Mouse (Mus musculus): ENCODE data around the gene Ush1g. TPM values are rescaled to one million over a fixed set of nuclear protein-coding genes. Genes with fewer than 3 reads are reported as not detected.

Ush1g gene
- not detected in 2 replicates for polyA plus RNA-seq (2012; ENCODE audit: insufficient read depth, insufficient read length, low replicate concordance, missing spikeins)

DNA sequence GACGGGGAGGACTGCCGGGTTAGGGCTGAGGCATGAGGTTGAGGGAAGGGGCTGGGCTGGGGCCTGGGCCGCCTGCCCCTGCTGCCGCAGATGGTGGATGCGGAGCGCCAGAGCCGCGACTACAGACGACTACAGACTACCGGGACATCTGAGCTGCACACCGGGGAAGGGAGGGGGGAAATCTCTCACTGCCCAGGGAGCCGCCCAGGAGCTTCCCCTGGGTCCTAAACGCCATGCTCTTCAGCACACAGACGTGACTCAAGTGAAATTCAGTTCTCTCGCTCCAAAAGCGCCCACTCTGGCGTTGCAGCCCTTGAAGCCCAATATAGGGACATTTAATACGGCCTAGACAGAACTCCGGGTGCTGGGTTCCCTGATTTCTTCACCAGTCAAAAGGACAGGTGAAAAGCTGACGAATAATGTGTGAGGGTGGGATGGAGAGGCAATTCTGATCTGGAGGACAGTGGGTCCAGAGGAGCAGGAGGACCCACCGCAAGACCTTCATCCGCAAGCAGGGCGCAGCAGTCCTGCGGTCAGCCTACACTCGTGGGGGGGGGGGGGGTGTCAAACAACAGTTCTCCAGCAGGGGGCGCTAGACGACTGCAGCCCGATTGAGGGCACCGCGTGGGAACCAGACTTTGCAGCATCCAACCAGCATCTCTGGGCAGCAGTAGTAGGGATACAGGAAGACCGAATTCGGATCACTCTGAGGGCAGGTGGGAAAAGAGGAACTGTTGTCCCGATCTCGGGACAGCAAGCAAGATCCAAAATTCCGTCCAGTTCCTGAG is at the start of gene Ush1g:
TSS of gene Ush1g (minus strand) at position 136 of the 788 bp plus-strand sequence.
- TF ChIP-seq POLR2A (IDR thresholded peaks at IDR 0.05; ENCODE audit: insufficient read depth, low read depth, low read length) (no peak), CTCF (IDR thresholded peaks at IDR 0.05; ENCODE audit: insufficient read depth, low read depth, low read length) (peak; percentile 88)
- WGBS = 6% methylated on average over 35 of the region's 35 CpGs

DNA sequence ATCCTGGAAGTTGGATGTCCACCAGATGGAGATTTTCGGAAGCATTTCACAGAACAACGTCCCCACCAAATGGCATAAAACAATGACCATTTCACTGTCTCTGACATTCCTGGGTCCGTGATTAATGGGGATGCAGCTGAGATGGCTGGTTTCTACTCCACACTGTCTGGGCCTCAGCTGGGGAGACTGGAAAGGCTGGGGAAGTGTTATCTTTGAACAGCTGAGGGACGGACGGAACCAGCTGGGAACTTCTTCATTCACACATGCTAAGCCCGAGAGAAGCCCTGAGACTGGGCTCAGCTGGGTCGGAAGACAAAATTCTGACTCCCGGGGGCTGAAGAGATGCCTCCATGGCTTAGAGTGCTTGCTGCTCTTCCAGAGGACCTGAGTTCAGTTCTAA is 49.5 kb upstream of the Ush1g start:
- Histone ChIP-seq H3K27ac (ENCODE audit: insufficient read depth, low read depth, low read length) (no peak overlapping the region), H3K4me1 (ENCODE audit: control insufficient read depth, insufficient read depth, low read length) (peaks cover 24% of the 10 kb centered on the region), H3K4me3 (ENCODE audit: insufficient read depth, low read depth, low read length) (no peak overlapping the region)
- WGBS = 84% methylated on average over 8 of the region's 8 CpGs
- TF ChIP-seq CTCF (IDR thresholded peaks at IDR 0.05; ENCODE audit: insufficient read depth, low read depth, low read length) (no peak), POLR2A (IDR thresholded peaks at IDR 0.05; ENCODE audit: insufficient read depth, low read depth, low read length) (no peak)

More for the DNA sequence above, at the start of gene Ush1g:
- no peak within 1 kb of the TSS for H3K27ac ChIP-seq (ENCODE audit: insufficient read depth, low read depth, low read length)
- H3K4me1 ChIP-seq (ENCODE audit: control insufficient read depth, insufficient read depth, low read length) = peaks cover 32% of the 10 kb centered on the region
- peak within 1 kb of the TSS; percentile 10; the same call in 1 of the 2 replicates for H3K4me3 ChIP-seq (ENCODE audit: insufficient read depth, low read depth, low read length)

DNA sequence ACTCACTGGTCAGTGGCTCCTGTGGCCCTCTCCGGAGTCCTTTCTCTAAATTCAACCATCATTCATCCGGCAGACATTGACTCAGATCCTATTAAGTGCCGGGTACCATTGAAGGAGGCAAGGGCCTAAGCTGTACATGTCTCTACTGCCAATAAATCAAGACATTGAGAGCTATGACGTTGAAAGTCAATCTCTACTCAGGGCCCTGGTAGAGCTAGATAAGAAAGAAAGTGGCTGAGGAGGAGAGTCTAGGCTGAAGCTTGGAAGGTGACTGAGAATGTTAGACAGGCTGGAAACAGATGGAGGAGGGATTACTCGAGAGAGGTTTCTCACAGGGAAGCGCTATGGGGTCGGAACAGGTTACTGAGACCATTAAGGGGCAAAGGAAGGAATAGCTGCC is 48.5 kb upstream of the Ush1g start:
- no peak overlapping the region for H3K4me3 ChIP-seq (ENCODE audit: insufficient read depth, low read depth, low read length)
- peaks cover 30% of the 10 kb centered on the region for H3K4me1 ChIP-seq (ENCODE audit: control insufficient read depth, insufficient read depth, low read length)
- H3K27ac ChIP-seq (ENCODE audit: insufficient read depth, low read depth, low read length) = no peak overlapping the region
- no peak for TF ChIP-seq POLR2A (IDR thresholded peaks at IDR 0.05; ENCODE audit: insufficient read depth, low read depth, low read length)
- no peak for TF ChIP-seq CTCF (IDR thresholded peaks at IDR 0.05; ENCODE audit: insufficient read depth, low read depth, low read length)
- 69% methylated on average over 7 of the region's 7 CpGs for WGBS

DNA sequence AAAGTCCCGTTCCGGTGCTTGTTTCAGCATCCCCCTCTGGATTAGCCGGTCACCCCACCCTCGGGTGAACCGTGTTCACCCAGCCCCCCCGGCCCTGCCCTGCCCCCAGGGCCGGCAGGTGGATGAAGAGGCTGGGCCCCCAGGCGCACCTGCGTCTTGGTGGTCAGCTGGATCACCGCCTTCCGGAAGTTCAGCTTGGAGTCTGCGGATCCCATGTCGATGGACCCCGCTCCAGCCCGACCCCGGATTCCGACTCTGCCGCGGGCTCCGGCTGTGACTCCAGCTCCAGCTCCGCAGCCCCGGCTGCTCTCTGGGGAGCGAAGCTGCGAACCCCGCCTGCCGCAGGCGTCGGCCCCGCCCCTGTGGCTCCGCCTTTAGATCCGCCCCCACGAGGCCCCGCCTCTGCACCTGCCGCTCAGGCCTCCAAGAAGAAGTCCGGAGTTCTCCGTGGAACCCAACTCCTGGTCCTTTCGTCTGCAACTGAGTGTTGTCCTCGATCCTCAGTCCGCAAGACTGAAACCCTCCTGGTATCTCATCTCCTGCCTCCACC is 45.6 kb upstream of the Ush1g start, which contains the start of gene Hid1:
TSS of gene Hid1 (minus strand) at position 362 of the 550 bp plus-strand sequence.
- H3K27ac ChIP-seq (ENCODE audit: insufficient read depth, low read depth, low read length) = peak within 1 kb of the TSS; percentile 84
- TF ChIP-seq CTCF (IDR thresholded peaks at IDR 0.05; ENCODE audit: insufficient read depth, low read depth, low read length) = no peak
- TF ChIP-seq POLR2A (IDR thresholded peaks at IDR 0.05; ENCODE audit: insufficient read depth, low read depth, low read length) = peak; percentile 96
- H3K4me3 ChIP-seq (ENCODE audit: insufficient read depth, low read depth, low read length) = peak within 1 kb of the TSS; percentile 88
- H3K4me1 ChIP-seq (ENCODE audit: control insufficient read depth, insufficient read depth, low read length) = peaks cover 24% of the 10 kb centered on the region
- 1% methylated on average over 39 of the region's 39 CpGs for WGBS

DNA sequence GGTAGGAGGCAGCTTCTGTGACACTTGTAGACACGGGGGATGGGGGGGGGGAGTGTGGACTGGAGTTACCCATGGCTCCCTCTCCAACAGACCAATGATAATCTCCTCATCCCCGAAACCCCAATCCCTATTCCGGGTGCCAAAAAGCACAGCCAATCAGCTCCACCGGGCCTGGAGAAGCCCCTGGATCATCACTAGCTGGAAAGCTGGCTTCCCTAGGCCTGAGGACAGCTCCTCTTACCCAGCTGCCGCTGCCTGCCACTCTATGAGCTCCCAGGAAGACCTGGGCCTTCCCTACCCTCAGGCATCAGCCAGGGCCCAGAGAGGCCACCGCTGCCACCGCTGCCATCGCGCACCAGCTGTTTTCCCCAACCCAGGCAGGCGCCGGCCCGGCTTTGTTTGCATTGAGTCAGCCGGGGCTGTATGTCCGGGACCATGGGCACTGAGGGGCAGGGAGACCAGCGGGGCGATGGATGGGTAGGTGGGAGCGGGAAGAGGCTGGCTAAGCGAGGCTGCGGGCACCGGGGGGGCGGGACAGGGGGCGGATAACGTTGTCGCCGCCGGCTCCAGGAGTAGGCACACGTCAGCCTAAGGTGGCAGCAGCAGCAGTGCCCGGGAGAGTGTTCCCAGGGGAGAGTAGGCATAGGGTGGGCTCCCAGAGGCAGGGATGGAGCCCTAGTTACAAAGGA is 45.0 kb upstream of the Ush1g start:
- Histone ChIP-seq H3K4me3 (ENCODE audit: insufficient read depth, low read depth, low read length) (peak overlapping the region; percentile 88), H3K27ac (ENCODE audit: insufficient read depth, low read depth, low read length) (peak overlapping the region; percentile 84), H3K4me1 (ENCODE audit: control insufficient read depth, insufficient read depth, low read length) (peaks cover 24% of the 10 kb centered on the region)
- TF ChIP-seq CTCF (IDR thresholded peaks at IDR 0.05; ENCODE audit: insufficient read depth, low read depth, low read length) (no peak), POLR2A (IDR thresholded peaks at IDR 0.05; ENCODE audit: insufficient read depth, low read depth, low read length) (no peak)
- under 1% methylated on average over 28 of the region's 28 CpGs for WGBS

DNA sequence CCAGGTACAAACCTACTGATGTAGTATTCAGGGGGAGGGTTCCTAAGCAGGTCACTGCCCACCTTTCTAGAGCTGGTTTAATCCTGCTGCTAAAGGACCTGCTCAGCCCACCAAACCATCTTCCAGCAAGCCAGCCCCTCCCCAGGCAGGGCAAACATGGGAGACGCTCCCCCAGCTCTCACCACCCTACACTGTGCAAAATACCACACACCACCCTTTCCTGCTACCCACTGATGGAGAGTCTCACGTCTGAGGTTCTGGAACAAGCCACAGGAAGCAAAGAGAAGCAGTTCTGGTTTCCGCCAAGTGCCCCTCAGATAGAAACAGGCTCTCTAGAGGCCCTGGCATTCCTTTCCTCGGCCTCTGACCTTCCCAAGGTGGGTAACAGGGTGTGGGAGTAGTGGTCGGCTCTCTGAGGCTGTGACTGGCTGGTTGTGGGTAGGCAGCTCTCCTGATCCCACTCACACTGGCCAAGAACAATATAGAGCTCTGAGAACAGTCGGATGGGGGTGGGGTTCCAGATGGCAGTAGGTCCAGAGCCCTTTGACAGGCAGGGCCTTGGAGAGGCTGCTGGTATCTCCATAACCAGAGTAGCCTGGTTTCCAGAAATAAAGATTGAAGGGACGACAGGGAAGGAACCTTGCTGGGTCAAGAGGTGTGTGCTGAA is 44.3 kb upstream of the Ush1g start:
- TF ChIP-seq POLR2A (IDR thresholded peaks at IDR 0.05; ENCODE audit: insufficient read depth, low read depth, low read length) = no peak
- no peak for TF ChIP-seq CTCF (IDR thresholded peaks at IDR 0.05; ENCODE audit: insufficient read depth, low read depth, low read length)
- WGBS = 41% methylated on average over 7 of the region's 7 CpGs
- no peak overlapping the region for H3K27ac ChIP-seq (ENCODE audit: insufficient read depth, low read depth, low read length)
- peak overlapping the region; percentile 88 for H3K4me3 ChIP-seq (ENCODE audit: insufficient read depth, low read depth, low read length)
- peaks cover 24% of the 10 kb centered on the region for H3K4me1 ChIP-seq (ENCODE audit: control insufficient read depth, insufficient read depth, low read length)

DNA sequence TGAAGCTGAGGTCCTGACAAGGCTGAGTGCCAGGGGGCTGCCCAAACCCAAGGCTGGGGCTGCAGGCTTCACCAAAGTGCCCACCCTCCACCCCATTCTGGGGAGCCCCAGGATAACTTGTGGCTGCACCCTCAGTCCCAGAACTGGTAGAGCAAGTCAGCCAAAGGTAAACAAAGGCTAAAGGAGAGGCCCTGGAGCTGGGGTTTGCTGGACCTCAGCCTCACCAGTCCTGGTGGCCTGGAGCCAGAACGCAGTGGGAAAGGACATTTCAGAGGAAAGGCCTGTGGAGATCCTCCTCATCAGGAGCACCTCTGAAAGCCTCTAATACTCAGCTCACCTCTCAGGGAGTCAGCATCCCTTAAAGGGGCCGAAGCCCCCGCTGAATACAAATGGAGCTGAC is 42.3 kb upstream of the Ush1g start:
- TF ChIP-seq CTCF (IDR thresholded peaks at IDR 0.05; ENCODE audit: insufficient read depth, low read depth, low read length) (no peak), POLR2A (IDR thresholded peaks at IDR 0.05; ENCODE audit: insufficient read depth, low read depth, low read length) (no peak)
- peaks cover 31% of the 10 kb centered on the region for H3K4me1 ChIP-seq (ENCODE audit: control insufficient read depth, insufficient read depth, low read length)

DNA sequence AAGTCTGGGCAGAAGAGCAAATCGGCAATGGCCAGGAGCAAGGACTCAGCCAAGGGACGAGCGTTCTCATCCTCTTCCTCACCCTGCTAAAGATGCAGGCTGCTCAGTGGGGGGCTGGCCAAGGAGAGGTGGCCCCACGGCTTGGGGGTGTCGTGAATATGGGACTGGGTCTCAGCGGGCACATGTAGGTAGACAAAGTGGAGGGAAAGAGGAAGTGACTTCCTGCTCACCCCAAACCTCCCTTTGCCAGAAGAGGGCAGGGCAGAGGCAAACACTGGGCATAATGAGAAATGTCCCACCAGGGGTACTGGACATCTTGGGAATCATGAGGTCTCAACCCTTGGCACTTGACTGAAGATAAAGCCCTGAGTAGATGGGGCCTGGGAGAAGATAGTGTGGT is 37.9 kb upstream of the Ush1g start:
- WGBS = 54% methylated on average over 6 of the region's 6 CpGs
- H3K27ac ChIP-seq (ENCODE audit: insufficient read depth, low read depth, low read length) = 0 out of 2 replicates have a peak overlapping the region, but pooled peaks have one; percentile 2
- peaks cover 18% of the 10 kb centered on the region for H3K4me1 ChIP-seq (ENCODE audit: control insufficient read depth, insufficient read depth, low read length)
- no peak for TF ChIP-seq CTCF (IDR thresholded peaks at IDR 0.05; ENCODE audit: insufficient read depth, low read depth, low read length)
- no peak for TF ChIP-seq POLR2A (IDR thresholded peaks at IDR 0.05; ENCODE audit: insufficient read depth, low read depth, low read length)
- no peak overlapping the region for H3K4me3 ChIP-seq (ENCODE audit: insufficient read depth, low read depth, low read length)

More for the DNA sequence above, 42.3 kb upstream of the Ush1g start:
- Histone ChIP-seq H3K27ac (ENCODE audit: insufficient read depth, low read depth, low read length) (no peak overlapping the region), H3K4me3 (ENCODE audit: insufficient read depth, low read depth, low read length) (no peak overlapping the region)
- WGBS = 90% methylated on average over 3 of the region's 3 CpGs

Measured in olfactory bulb, adult 2 months (tissue).